Mouse (Mus musculus): Measurements from ENCODE around the gene Lrrc8d.

- no peak for TF ChIP-seq GATA1 (IDR thresholded peaks at IDR 0.05; ENCODE audit: low read length)
- TF ChIP-seq TAL1 (IDR thresholded peaks at IDR 0.05; ENCODE audit: low read length): no peak
Measured at GRCm38 (mm10) chr5:105871140-105871539, 171.4 kb downstream of the Lrrc8d start.
